Mouse (Mus musculus): ENCODE measurements around the gene Itpr2.

Gene Itpr2

DNA sequence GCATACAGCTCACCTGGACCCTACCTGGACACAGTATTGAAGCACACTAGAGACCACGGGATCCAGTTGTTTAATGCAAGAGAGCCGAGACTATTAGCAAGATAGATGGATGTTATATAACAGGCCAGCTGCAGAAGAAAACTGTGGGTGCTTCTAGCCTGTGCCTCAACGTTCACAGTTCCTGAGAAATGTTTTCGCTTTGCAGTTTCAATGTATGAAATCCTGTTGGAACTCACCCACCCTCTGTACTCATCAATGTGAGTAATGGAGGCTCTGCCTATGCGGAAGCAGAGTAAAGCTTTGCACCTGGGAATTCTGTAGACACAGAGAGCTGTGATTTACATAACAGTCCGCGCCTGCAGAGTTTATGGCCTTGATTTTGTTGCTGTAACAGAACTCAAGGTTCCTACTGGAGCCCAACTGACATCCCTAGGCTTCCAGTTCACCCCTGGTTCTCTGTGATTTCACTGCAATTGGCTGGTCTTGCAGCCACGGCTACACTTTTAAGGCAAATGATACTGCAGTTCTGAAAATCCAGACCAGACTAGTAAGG is 344.0 kb downstream of the Itpr2 start:
- no peak for DNase-seq (ENCODE audit: low spot score)

DNA sequence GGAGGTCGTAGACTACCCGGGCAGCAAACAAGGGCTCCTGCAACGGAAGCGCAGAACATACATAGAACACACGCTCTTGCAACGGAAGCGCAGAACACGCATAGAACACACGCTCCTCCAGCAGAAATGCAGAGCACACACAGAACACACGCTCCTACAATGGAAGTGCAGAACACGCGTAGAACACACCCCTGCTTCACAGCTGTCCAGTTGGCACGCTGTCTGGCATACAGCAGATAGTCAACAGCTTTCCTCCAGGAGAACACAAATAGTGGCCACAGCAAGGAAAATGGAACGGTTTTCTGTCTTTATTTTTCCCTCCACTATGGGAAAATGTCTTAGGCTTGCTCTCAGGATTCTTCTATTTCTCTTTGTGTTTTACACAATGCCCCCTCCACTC is 344.9 kb downstream of the Itpr2 start:
- no peak for DNase-seq (ENCODE audit: low spot score)

DNA sequence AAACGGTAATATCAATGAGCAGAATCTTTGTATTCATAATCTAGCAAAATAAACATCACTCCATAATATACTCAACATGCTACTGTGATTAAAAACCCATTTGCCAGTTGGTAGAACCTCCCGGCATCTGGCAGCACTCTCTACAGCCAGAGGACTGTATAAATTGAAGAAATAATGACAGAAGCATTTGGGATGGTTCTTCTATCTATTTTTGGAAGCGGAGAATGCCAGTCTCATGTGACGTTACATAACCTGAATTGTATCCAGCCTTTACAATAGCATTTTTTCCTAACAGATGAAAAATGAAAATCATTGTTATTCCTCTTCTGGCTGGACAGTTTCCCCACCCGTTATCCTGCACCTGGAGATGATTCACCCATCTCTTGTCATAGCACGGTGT is 345.5 kb downstream of the Itpr2 start:
- no peak for DNase-seq (ENCODE audit: low spot score)

DNA sequence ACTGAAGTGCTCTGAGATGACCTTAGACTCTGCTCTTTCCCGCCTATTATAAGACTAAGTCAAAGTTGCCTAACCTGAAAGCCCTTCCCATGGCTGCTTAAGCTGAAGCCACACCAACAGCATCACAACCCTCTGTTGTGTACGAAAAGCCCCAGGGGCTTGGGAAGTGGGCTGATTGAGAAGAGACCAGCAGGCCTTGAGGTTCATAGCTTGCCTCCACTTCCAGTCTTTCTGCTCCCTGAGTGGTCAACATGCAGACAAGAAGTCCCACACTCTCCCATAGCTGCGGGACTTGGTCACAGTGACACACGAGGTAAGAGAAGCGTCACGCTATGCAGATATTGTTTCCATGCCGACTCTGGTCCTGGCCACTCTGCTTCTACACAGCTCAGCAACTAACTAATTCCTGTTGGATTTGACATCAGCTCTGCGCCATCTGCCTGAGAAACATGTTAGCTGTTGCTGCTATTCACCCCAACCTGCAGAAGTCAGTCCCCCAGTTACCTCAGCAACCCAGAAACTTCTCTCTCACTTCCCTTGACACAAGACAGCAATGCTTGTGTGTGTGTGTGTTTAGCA is 346.8 kb downstream of the Itpr2 start:
- DNase-seq (ENCODE audit: low spot score), result no peak

DNA sequence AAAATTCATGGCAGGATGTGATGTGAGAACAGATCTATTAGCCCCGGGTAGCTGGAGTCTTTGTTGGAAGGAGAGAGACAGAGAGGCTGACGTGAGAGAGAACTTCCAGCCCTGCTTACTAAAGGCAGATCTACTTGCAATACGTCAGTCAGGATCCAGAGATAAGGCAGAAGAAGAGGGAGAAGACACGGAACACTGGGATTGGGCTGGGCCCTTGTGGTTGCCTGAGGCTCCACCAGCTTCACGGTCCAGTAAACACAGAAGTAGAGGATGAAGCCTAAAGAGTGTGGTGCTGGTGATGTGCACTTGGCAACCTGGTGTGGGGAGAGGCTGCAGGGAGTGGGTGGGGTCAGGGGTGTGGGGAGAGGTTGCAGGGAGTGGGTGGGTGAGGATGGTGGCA is 349.2 kb downstream of the Itpr2 start:
- DNase-seq (ENCODE audit: low spot score), result no peak

DNA sequence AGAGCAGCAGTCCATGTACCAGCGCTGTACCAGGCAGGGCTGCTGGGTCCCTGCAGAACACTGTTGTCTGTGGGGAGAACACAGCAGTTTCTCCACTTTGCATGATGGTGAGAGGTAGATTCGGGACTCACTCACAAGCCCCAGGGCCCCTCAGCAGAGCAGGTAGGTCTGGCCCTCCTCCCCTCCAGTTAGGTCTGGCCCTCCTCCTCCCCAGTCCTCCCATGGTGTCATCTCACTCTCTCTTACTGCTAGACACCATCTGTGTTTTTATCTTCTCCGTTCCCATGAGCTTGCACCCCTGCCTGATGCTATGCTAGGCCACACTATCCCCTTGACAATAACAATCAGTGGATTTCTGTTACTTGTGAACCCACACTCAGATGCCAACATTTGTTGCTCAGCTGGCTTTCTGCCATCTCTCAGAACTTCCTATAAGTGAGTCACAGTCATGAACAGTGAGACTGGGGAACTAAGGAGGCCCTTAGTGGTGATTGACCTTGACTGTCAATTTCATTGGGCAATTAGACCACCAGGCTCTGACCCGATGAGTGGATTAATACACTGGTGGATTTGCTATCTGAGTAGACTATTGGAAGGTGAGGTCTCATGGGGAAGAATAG is 360.9 kb downstream of the Itpr2 start:
- no peak for DNase-seq (ENCODE audit: low spot score)

DNA sequence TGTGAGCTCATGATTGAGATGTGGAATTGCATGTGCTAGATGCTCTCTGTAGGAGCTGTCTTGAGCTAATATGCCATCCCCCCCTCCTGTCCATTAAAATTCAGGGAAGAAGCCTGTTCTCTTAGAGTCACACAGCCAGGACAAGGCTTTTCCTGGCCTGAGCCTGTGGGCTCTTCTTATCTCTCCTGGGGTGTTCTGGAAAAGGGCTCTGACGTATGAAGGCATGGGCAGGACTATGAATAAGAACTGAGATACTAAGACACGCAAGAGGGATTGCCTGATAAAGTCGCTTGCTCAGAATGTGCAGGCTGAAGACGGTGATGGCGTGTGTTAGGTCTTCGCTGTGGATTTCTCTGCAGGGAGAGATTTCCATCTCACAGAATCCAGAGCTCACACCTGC is 361.9 kb downstream of the Itpr2 start:
- DNase-seq (ENCODE audit: low spot score), result no peak

DNA sequence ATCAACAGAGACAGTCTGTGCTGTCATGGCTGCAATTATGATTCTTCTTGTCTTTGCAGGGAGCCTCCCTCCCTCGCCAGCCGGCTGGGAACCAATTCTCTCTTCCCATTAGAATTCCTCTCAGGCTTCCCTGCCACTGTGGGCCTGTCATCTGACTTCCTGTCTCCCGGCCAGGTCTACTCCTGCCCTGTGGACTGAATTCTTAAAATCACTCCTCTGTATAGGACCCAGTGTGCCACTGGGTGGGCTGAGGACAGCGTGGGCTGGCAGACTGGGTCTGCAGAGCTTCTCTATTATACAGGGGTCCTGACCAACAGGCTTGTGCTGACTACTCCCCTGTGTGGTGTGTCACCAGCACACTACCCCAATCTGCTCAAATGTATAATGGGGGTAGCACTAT is 365.4 kb downstream of the Itpr2 start:
- no peak for DNase-seq (ENCODE audit: low spot score)

DNA sequence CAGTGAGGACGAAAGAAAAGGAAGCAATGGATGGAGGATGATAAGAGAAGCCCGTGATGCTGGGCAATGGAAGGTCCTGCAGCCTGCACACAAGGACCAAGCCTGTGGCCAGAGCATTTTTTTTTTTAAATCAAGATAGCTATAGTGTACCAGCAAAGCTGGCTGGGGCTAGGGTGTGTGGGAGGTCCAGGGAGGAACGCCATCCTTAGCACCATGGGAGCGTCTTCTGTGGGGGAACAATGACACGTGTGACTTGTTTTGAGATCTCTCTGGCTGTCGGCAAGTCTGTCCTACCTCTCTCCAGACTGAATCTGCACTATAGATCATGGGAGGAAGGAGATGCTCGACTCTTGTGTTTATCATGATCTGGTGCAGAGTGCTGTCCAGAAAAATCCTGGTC is 365.8 kb downstream of the Itpr2 start:
- no peak for DNase-seq (ENCODE audit: low spot score)

DNA sequence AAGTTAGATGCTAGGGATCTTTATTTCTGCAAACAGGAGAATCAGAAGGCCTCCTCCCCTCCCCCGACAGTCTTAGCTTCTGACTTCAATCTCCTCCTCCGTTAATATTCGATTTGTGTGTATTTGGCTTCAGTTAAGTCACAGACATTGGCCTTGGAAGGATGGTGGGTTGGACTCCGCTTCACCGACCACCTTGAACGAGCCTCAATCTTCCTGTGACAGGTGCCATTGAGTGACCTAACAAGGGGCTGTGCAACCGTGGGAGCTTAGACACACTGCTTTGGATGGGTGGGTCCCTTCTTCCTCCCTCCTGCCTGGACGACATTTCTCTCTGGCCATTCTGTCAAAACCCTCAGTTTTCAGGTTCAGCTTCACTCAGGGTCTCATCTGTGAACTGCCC is 366.7 kb downstream of the Itpr2 start:
- no peak for DNase-seq (ENCODE audit: low spot score)

DNA sequence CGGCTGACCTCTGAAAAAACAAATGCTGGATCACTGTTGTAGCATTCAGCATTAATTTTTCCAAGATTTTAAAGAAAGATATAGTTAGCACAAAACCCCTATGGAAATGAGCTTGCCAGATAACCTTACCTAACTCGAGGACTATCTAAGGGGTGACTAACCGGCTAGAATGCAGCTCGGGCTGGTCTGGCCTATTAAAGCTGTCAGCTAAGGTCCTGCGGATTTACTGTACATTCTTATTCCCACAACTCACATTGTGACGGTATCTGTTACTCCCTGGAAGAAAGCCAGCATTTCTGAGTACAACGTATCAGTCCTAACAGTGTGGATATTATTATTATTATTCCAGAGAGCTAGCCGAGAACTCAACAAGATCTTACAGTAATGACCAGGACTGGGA is 368.1 kb downstream of the Itpr2 start:
- no peak for DNase-seq (ENCODE audit: low spot score)

DNA sequence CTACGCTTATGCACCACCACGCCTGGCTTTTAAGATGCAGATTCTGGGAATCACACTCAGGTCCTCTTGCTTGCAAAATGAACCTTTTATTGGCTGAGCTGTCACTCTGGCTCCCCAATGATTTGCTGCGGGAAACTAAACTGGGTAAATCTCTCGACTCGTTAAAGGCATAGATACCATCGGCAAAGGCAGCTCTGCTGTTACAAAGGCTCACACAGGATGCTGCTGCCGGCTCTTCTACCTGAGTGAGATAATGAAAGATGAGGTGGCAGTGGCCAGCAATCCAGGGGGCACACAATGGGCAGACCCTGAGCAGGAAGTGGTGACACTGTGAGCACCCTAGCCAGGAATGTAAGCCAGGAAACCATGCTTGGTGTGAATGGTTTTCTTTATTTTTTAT is 373.0 kb downstream of the Itpr2 start:
- DNase-seq (ENCODE audit: low spot score), result no peak

DNA sequence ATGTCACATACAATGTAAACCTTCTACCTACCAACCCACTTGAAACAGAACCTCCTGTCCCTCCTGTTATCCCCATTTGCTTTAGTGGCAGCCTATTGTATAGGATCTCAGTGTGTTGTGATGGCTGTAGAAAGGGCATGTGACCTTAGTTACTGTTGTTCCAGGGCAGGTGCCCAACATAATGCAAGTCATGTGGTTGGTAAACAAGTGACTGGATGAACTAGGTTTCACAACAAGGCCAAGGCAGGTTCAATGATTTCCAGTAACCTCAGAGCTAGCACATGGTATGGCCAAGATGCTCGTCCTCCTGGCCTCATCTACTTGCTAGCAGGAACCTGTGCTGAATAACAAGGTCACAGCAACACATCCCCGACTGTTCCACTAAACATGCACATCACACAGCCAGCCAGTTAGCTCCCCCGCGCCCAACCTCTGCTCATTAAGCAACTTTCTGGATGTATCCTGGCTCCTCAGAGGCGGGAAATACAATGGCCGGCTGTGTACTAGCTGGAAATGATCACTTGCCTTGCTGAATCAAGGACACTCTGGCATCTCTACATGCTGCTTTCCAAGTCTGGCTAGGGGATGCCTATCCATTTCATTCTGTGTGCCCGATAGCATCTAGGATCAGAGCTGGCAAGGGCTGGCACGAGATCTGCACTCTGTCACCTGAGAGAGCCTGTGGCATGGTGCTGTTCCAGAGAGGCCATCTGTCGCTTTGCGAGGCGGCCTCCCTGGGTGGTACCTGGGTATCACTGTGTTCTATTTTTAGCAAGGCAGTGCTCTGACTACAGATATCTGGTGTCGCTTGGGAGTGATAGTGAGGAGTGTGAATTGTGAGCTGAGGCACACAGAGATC is 375.0 kb downstream of the Itpr2 start:
- DNase-seq (ENCODE audit: low spot score), result no peak

DNA sequence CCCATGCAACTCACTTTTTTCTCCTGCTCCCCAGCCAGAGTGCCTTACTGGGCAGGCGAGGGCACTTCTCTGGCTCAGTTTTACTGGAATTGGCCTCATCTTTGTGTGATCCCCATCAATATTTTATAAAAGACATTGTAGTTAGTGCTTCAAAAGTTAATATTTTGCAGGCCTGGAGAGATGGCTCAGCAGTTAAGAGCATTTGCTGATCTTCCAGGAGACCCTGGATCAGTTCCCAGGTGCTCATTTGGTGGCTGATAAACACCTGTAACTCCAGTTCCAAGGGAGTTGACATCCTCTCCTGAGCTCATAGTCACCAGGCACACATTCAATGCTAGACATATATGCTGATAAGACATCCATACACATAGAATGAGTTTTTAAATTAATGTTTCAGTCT is 376.4 kb downstream of the Itpr2 start:
- DNase-seq (ENCODE audit: low spot score), result no peak

DNA sequence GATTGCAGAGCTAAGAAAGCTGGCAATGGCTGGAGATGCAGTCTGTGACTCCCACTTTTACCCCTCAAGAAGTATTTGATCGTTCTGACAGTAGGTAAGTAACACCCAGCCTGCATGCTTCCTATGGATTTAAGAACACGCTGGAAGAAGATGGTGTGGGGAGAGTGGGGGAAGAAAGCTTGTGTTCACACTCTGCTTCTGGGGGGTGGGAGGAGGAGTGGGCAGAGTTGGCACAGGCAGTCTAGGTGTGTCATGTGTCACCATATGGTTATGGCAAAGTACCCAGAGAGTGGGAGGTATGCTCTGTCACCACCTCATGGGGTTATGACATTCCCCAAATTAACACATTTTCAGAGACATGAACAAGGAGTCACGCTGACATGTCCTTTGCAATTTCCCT is 377.5 kb downstream of the Itpr2 start:
- no peak for DNase-seq (ENCODE audit: low spot score)

DNA sequence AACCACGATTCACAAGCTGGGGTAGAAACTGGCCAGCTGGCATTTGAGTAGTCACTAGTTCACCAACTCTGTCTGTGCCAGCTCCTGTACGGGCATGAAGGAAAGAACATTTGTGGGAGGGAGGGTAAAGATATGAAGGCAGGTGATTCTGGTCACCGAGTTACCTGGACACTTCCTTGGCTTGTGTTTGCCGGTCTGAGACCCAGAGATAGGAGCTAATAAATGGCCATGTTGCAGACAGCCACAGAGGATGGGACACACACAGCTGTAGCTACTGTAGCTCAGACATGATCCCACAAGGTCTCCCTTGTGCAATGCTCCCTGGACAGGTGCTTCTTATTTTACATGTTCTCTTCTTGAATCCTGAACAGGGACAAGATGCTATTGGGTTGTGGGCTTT is 378.4 kb downstream of the Itpr2 start:
- DNase-seq (ENCODE audit: low spot score), result no peak

DNA sequence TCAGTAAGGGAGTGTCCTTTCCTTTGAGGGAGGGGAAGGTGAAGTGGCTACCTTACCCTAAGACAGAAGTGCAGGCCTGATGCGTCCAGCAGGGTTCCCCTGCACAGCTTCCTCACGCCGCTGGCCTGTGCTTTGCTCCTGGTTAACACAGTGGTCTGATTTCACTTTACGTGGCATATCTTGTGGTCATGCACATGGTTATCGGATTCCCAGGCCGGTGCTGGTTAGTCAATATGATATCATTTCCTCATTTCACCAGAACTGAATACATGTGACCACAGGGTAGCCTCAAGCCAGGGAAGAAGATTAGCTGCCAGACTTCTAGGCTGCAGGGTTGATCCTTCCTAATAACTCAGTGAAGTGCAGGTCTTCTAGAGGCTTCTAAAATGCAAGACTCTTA is 381.9 kb downstream of the Itpr2 start:
- no peak for DNase-seq (ENCODE audit: low spot score)

DNA sequence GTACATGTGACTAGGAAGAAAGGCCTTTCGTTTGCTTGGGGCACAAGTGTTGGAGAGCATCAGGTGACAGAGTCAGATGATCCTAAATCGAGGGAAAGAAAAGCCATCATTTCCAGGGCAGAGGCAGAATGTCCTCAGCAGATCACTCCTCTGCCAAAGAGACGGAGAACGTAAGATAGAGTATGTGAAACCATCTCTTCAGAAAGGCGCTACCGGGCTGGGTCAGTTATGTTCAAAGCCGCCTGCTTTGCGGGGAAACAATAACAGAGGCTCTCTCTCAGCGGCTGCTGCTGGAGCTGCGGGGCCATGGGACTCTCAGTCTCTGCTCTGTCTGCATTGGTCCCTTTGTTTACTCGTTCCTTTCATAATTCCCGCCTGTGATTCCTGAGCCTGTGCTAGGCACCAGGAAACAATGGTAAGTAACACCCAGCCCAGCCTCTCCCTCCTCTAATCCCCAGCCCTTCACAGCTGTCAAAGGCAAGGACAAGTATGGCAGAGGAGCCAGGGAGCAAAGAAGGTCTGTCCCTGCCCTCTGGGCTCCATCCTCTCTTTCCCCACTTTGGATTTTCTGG is 387.2 kb downstream of the Itpr2 start:
- no peak for DNase-seq (ENCODE audit: low spot score)

DNA sequence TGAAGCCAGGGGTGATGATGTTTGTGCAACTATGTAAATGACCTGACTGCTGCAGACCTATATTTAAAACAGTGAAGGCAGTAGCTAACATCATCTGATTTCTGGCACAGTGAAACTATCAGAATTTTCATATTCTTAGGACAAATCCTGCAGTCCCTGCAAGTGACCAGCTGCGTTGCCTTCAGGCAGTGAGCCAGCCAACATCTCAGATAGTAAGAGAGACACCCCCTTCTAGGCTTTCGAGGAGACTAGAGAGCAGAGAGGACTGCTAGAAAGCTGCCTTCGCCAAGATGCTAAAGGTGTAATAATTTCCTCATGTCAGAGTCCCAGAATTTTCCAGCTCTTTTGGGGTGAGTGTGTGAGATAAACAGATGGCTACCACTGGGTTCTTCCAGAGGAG is 388.0 kb downstream of the Itpr2 start:
- no peak for DNase-seq (ENCODE audit: low spot score)

DNA sequence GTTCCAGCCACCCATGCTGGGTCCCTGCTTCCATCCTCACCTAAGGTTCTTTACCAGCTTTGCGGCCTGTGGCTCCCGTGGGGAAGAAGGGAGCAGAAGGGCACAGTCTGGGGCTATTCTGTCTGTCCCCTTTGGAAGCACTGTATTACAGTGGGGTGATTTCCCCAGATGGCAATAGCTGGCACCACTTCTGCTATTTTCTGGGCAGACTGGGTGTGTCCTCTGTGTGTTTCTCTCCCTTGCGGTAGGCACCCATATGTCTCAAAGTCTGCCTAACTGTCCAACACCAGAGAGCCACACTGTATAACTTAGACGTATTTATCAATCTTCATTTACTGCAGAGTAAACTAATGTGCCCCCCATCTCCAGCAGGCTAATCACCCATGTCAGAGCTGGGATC is 388.9 kb downstream of the Itpr2 start:
- no peak for DNase-seq (ENCODE audit: low spot score)

DNA sequence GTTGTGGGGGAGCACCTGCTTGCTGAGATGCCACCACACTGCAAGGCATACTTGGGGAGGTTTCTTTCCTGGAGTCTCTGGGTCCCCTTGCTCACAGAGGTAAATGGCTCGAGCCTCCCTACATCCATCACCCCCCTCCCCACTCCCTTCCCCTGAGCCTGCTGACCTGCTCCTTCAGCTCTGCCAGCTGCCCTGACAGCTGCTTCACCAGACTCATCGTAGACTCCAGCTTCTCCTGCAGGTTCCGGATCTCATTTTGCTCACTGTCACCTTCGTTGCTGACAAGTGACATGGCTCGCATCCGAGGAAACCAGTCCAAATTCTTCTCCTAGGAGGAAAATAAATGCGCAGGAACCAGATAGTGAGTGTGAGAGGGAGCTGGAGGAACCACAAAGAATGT is 389.8 kb downstream of the Itpr2 start:
- DNase-seq (ENCODE audit: low spot score), result no peak

DNA sequence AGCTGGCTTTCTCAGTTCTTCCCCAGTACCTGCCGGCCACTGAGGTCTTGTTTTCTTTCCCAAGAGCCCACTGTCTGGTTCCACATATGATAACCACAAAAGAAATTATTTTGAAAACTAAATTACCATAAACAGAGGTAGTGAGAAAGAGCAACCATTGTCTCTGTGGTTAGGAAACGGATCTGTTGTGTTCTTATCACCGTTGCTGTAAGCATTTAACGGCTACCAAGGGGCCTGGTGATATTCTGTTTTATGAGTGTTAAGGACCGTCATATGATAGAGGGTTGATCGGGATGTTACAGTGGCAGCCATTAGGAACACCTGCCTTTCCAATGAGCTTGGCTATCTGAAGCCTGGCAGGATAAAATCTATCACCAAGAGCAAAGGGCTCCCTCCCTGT is 390.2 kb downstream of the Itpr2 start:
- no peak for DNase-seq (ENCODE audit: low spot score)
